Mouse (Mus musculus) ES-CJ7 (cell line): ENCODE results near the gene Pbrm1.
A peak's percentile ranks its signal among the peaks of the same experiment; 100 is the strongest.

Experiments used
- DNase-seq: peaks from one replicate; pipeline ENCODE4 v3.0.0; 2011; ENCODE audit warnings: low read depth, low spot score

Gene Pbrm1

DNA sequence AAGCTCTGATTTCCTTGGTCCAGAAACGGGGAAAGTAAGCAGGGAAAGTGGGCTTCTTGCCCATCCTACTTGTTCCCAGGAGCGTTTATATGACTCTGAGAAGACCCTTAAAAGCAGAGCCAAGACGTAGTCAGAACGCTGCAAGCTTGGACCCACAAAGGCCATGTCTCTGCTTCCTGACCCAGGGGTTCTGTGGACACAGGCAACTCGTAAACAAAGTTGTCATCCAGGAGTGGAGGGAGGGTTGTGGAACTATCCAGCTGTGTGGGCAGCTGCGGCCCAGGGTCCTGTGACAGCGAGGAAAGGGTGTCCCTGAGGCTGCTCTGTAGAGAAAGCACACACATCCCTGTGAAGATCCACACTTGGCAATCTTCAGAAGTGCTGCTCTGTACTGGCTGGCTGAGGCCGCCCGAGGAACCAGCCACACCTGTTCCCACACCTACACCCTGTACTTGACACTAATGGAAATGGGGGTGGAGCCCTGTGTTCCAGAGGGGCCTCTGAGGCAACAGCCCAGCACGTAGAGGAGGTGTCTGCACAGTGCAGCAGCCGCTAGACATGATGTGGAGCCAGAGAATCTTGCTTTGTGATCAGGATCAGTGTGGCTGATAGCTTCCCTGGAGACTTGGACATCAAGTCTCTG lies 114.2 kb downstream of the Pbrm1 start:
- no peak for DNase-seq

GRCm38 (mm10) chr14:31134015-31135000 lies 115.4 kb downstream of the Pbrm1 start:
- no peak for DNase-seq

DNA sequence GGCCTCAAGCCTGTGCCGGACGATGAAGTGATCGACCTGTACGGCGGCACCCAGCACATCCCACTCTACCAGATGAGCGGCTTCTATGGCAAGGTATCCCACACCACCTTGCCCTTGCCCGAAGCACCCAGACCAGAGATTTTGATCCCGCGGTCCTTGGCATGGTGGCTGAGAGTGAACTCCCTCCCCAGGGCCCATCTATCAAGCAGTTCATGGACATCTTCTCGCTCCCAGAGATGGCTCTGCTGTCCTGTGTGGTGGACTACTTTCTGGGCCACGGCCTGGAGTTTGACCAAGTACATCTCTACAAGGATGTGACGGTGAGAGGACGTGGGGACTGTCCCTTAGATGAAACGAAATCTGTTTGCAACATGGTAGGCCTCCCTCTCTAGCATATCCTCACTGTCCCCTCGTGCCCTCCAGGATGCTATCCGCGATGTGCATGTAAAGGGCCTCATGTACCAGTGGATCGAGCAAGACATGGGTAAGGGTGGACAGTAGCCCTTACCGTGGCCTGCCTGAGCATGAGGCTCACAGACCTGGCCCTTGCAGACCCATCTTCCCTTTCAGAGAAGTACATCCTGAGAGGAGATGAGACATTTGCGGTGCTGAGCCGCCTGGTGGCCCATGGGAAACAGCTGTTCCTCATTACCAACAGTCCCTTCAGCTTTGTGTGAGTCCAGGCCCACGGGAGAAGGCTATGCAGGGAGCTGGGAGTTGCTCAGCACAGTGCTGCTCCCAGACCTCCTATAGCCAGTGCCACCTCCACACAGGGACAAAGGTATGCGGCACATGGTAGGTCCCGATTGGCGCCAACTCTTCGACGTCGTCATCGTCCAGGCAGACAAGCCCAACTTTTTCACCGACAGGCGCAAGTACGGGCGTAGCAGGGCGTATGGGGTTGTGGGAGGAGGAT lies 116.8 kb downstream of the Pbrm1 start:
- no peak for DNase-seq

GRCm38 (mm10) chr14:31136411-31137280 lies 117.7 kb downstream of the Pbrm1 start:
- no peak for DNase-seq

GRCm38 (mm10) chr14:31137281-31137595 lies 118.3 kb downstream of the Pbrm1 start:
- no peak for DNase-seq

DNA sequence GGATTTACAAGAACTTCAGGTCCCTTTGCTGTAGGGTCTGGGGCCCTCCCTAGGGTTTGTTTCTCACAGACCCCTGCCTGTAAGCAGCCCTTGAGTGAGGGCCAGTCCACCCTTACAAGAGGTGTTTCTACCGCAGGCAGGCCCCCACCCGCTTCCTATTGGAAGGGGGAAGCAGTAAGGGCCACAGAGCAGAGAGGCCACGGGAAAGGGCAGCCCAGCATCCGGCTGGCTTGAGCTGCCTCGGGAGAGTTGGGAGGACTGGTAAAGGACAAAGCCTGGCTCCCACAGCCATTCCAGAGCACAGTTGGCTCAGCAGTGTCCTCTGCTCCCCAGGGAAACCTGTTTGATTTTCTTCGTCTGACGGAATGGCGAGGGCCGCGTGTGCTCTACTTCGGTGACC lies 118.9 kb downstream of the Pbrm1 start:
- DNase-seq, result no peak

DNA sequence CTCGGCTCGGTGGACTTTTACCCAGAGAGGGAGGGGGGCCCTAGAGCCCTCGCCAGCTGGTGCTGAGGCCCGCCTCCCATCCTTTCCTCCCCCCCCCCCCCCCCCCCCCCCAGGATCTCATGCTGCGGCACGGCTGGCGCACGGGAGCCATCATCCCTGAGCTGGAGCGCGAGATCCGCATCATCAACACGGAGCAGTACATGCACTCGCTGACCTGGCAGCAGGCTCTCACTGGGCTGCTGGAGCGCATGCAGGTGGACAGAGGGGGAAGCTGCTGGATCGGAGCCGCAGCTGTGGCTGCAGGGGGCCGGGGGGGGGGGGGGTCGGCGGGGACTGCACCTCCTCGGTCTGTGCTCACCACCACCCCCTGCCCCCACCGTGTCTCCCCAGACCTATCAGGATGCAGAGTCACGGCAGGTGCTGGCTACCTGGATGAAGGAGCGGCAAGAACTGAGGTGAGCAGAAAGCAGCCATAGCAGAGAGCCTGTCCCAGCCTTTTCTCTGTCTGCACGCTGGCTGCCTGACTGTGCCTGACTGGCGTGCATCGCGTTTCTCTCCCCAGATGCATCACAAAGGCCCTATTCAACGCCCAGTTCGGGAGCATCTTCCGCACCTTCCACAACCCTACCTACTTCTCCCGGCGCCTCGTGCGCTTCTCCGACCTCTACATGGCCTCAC lies 119.4 kb downstream of the Pbrm1 start:
- DNase-seq, result peak; percentile 82

GRCm38 (mm10) chr14:31138897-31139429 lies 120.0 kb downstream of the Pbrm1 start:
- no peak for DNase-seq

DNA sequence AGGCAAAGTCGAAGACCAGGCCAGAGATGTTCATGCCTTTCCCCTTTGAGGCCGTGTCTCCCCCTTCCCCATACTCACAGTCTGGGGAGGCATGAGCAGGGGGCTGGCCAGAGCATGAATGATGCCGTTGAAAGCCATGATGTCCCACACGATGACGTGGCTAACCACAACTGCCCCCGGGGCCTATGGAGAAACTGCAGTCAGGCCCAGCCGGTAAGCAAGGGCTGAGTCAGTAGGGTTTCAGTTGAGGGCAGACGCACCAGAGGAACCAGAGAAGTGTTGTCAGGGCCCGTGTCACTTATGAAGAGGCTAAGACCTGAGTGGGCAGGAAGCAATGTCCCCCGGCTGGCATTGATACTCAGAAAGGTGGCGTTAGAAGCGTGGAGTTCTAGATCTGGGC lies 120.7 kb downstream of the Pbrm1 start:
- no peak for DNase-seq

DNA sequence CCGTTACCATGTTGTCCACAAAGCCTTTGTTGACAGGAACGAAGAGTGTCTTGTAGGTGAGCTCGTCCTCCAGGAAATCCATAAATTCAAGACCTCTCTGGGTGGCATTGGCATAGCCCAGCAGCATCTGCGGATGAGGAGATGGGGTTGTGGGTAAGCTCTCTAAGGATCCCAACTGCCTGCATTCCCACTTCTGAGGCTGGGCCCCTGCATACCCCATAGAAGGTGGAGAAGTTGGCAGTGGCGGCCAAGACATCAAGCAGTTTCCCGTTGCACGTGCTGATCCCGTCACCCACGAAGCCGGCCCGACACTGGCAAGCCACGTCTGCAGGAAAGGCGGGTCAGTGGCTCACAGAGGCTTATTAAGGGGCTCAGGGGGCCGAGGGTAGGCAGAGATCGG lies 121.2 kb downstream of the Pbrm1 start:
- DNase-seq, result no peak

- no peak for DNase-seq
Measured at GRCm38 (mm10) chr14:31141011-31141410, 122.1 kb downstream of the Pbrm1 start.

DNA sequence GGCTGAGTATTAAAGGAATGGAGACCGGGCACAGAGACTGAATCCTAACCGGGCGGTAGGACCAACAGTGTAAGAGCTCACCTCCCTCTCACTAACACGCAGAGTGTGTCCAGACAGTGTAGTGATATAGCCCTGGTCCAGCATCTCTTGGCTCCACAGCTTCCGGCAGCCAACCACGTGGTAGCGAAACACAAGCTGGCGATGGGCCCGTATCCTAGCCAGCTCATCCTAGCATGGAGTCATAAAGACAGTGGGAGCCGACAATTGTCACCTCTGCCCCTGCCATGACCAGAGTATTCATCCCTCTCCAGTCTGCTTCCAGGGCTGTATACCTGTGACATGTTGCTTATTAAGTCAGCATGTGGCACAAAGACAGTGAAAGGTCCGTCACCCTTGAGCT lies 126.8 kb downstream of the Pbrm1 start:
- DNase-seq, result no peak

DNA sequence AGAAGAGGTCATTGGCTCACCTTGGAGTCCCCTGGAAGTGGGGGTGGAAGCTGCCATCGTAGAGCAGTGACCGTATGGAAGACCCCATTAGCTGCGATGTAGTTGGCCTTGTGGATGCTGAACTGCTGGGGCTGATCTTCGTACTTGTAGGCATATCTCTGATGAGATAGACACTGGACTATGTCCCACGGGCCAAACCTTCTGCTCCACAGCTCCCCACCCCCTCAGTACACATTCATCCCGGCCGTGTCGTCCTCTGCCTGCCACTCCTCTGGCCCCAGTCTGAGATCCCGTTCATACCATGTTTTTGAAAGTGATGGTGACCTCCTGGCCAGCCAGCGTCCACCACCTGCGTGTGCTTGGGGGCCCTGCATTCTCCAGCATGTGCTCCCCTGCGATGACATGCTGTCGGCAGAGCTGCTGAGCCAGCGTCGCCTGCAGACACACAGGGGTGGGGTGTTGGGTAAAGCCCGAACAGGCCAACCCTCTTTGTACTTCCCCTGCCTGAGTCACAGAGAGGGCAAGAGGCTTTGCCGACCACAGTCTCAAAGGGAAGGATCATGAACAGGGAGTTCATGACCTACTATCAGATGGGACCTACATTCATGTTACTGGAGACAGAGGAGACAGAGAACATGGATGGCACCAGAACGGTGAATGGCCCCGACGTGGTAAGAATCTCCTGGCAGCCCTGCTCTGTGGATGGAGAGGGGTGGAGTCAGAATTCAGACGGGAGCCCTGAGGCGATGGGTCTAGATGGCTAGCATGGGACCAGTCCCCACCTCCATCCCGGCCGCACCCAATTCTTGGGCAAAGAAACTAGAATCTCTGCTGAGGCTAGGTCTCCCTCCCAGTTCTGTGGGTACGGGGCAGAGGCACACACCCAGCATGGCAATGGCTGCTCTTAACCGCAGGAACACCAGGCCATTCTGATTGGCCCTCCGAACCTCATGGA lies 141.5 kb downstream of the Pbrm1 start:
- DNase-seq, result no peak

DNA sequence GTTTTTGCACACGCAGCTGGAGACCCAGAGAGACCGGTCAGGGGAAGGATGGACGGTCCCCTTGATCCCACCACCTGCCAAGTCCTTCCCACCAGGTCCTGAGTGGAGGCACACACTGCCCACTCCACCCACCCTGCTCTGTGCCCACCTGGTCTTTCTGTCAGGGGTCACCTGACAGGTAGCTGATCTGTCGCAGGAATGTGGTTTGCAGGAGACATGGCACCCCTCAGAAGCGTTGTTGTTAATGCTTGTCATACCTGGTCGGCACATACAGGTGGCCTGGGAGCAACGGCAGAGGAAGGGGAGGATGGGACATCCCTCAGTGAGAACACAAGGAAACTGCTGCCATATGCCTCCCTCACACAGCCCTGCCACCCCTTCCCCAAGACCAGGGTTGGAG lies 142.3 kb downstream of the Pbrm1 start:
- no peak for DNase-seq

DNA sequence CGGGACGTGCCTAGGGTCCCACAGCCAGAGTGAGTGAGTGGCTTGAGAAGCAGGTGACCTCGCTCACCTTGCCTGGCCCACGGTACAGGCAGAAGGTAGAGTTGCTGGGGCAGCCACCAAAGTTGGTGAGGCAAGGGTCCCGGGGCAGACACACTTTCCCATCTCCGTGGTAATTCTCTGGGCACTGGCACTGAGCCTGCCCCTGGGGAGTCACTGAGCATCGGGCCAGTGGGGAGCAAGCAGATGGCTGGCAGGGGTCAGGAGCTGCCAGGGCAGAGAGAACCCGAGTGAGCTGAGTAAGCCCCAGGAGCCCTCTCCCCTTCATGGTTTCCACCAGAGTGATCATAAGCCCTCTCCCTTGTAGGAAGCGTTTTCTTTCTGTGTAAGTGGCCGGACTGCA lies 142.7 kb downstream of the Pbrm1 start:
- no peak for DNase-seq

DNA sequence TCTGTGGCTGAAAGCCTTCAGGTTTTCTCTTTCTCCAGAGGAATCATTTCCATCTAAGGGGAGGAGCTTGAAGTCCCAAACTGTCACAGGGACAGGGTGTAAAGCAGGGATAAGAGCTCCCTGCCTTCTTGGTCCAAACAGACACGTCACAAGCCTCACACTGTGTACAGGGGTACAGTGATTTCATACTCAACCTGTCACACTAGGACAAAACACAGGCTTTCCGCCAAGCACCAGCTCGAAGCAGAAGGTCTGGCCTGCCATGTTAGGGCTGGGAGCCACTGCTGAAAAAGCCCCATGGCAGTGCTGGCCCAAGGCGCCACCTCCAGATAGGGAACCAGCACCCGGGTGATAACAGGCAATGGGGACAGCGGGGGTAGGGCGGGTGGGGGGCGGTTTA lies 145.1 kb downstream of the Pbrm1 start:
- no peak for DNase-seq

DNA sequence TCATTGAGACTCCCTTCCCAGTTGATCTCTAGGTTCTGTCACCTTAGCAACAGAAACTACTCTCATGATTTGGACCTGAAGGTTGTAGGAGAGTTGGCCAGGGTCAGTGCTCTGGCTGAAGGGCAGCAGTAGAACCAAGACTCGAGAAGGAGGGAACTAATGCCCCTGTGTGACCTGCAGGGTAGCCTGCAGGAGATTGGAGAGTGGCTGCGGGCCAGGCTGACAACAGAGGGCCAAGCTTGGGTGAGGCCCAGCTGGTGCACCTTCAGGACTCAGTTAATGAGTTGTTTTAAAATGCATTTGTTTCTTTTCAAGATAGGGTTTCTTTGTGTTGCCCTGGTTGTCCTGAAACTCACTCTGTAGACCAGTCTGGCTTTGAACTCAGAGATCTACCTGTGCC lies 146.1 kb downstream of the Pbrm1 start:
- no peak for DNase-seq

GRCm38 (mm10) chr14:31165458-31165857 lies 146.5 kb downstream of the Pbrm1 start:
- DNase-seq, result no peak

GRCm38 (mm10) chr14:31165991-31166630 lies 147.2 kb downstream of the Pbrm1 start:
- DNase-seq, result no peak
